Mouse (Mus musculus) stomach, postnatal 0 days (tissue): Measurements from ENCODE around the gene Midn. TPM values are rescaled to one million over a fixed set of nuclear protein-coding genes. Genes with fewer than 3 reads are reported as not detected.
A peak's percentile ranks its signal among the peaks of the same experiment; 100 is the strongest.

Experiments
- ATAC-seq: fragments of 200-750 bp; cut with Nextera tagmentation; 2 replicates; pipeline ENCODE4 v1.8.0; 2017; ENCODE audit not compliant: low FRiP score, low TSS enrichment
- DNase-seq: peaks from one replicate; pipeline ENCODE4 v3.0.0-alpha.2; 2016; ENCODE audit warnings: low spot score
- H3K27ac ChIP-seq: fragments of 300-500 bp; sonication (generic); replicated peaks from 2 replicates; pipeline ENCODE4 v1.5.1; 2014; ENCODE audit warnings: mild to moderate bottlenecking, control low read depth
- H3K27me3 ChIP-seq: fragments of 300-500 bp; sonication (generic); 2 replicates; pipeline ENCODE4 v1.6.1; 2014; ENCODE audit warnings: low read length; ENCODE audit not compliant: control insufficient read depth, insufficient read depth
- H3K36me3 ChIP-seq: fragments of 300-500 bp; sonication (generic); 2 replicates; pipeline ENCODE4 v1.6.1; 2014; ENCODE audit warnings: low read length, mixed read lengths; ENCODE audit not compliant: control insufficient read depth, insufficient read depth
- H3K4me1 ChIP-seq: fragments of 300-500 bp; sonication (generic); replicated peaks from 2 replicates; pipeline ENCODE4 v1.6.1; 2014; ENCODE audit warnings: antibody characterized with exemption; ENCODE audit not compliant: control insufficient read depth, insufficient read depth
- H3K4me2 ChIP-seq: fragments of 300-500 bp; sonication (generic); replicated peaks from 2 replicates; pipeline ENCODE4 v1.6.1; 2014; ENCODE audit warnings: low read depth, mild to moderate bottlenecking, control low read depth, moderate library complexity
- H3K4me3 ChIP-seq: fragments of 300-500 bp; sonication (generic); 2 replicates; pipeline ENCODE4 v1.5.1; 2014; ENCODE audit warnings: low read depth, low read length, control low read depth
- H3K9ac ChIP-seq: fragments of 300-500 bp; sonication (generic); 2 replicates; pipeline ENCODE4 v1.6.1; 2014; ENCODE audit warnings: mild to moderate bottlenecking, low read length, control low read depth, mixed read lengths
- H3K9me3 ChIP-seq: fragments of 300-500 bp; sonication (generic); 2 replicates; pipeline ENCODE4 v1.6.1; 2016; ENCODE audit warnings: low read length; ENCODE audit not compliant: control insufficient read depth
- CTCF ChIP-seq: IDR thresholded peaks from 2 replicates; pipeline ENCODE4 v1.5.1; 2016; ENCODE audit warnings: antibody characterized with exemption, low read depth, mild to moderate bottlenecking, moderate library complexity
- EP300 ChIP-seq: optimal IDR thresholded peaks from 2 replicates; pipeline ENCODE3; 2016; ENCODE audit warnings: antibody characterized with exemption
- WGBS: fragments of 180-500 bp; shearing (Covaris S2); extraction: QIAGEN DNeasy Blood & Tissue Kit; methylation state at CpG from one replicate; pipeline ENCODE4 v1.1.7; 2014; 5-methylcytosine and 5-hydroxymethylcytosine counted together
- polyA plus RNA-seq: library from polyadenylated mRNA; unstranded; fragments of >200 nt; fragmentation: Nextera tagmentation; extraction: Ambion mirVana; gene quantifications from 2 replicates; pipeline ENCODE4 v1.2.1, GENCODE M21; 2015

Midn gene
- polyA plus RNA-seq, 1 experiment from 2014 or later, result 9.6 TPM

- Histone ChIP-seq H3K4me3 (no peak overlapping the region), H3K4me2 (no peak overlapping the region), H3K9ac (no peak overlapping the region), H3K9me3 (no peaks in the 10 kb centered on the region), H3K4me1 (0 out of 2 replicates have a peak, but pooled peaks cover 5% of the 10 kb centered on the region), H3K27ac (0 out of 2 replicates have a peak overlapping the region, but pooled peaks have one; percentile 40), H3K36me3 (peaks cover 24% of the 10 kb centered on the region), H3K27me3 (no peaks in the 10 kb centered on the region)
- no peak for ATAC-seq
- TF ChIP-seq CTCF (no peak), EP300 (no peak)
- WGBS, result 79% methylated on average over 15 of the region's 15 CpGs
- DNase-seq, result no peak
Measured at GRCm38 (mm10) chr10:80171252-80171651, 23.2 kb downstream of the Midn start.

- H3K27me3 ChIP-seq, result no peaks in the 10 kb centered on the region
- peak overlapping the region; percentile 55; the same call in 1 of the 2 replicates for H3K4me3 ChIP-seq
- peak overlapping the region; percentile 95 for H3K27ac ChIP-seq
- peak overlapping the region; percentile 56 for H3K4me2 ChIP-seq
- H3K4me1 ChIP-seq, result 0 out of 2 replicates have a peak, but pooled peaks cover 5% of the 10 kb centered on the region
- WGBS, result 80% methylated on average over 45 of the region's 45 CpGs
- no peak for TF ChIP-seq EP300
- TF ChIP-seq CTCF, result no peak
- H3K36me3 ChIP-seq, result peaks cover 24% of the 10 kb centered on the region
- no peak for DNase-seq
- ATAC-seq, result no peak
- peak overlapping the region; percentile 60; the same call in 1 of the 2 replicates for H3K9ac ChIP-seq
- H3K9me3 ChIP-seq, result no peaks in the 10 kb centered on the region
Measured at GRCm38 (mm10) chr10:80171760-80172526, 23.9 kb downstream of the Midn start.

DNA sequence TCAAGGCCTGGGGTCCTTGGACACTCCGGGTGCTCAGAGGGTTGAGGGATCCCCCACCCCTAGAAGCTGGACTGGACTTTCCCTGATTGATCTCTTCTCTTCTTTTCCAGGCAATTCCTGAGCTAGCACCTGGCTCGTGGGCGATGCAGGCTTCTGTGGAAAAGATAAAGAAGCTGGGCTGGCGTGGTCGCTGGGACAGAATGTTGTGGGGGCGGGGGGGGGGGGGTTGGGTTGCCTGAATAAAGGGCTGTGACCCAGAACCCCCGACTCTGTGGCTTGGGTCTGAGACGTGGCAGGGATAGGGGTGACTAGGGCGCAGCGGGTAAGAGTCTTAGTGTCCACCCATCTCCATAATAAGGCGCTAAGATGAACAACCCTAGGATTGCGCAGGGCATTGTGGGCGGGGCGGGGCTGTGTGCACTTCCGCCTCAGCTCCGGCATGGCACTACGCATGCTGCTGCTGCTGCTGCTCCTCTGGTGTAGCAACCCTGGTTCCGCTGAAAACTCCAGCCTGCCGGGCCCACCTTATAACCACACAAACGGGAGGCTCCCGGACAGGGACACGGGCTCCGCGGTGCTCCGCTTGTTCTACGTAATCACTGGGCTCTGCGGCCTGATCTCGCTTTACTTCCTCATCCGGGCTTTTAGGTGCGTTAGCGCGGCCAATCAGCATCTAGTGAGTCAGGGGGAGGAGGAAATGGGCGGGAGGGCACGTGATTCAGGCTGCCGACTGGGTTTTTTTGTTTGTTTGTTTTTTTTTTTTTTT lies 24.6 kb downstream of the Midn start, which contains the start of gene 1600002K03Rik:
TSS of gene 1600002K03Rik (plus strand) at position 418 of the 766 bp plus-strand sequence.
- Histone ChIP-seq H3K4me3 (peak within 1 kb of the TSS; percentile 55), H3K9ac (peak within 1 kb of the TSS; percentile 60), H3K27ac (peak within 1 kb of the TSS; percentile 95), H3K4me2 (peak within 1 kb of the TSS; percentile 56), H3K4me1 (0 out of 2 replicates have a peak, but pooled peaks cover 5% of the 10 kb centered on the region), H3K27me3 (no peaks in the 10 kb centered on the region), H3K9me3 (no peaks in the 10 kb centered on the region), H3K36me3 (peaks cover 24% of the 10 kb centered on the region)
- peak; percentile 18 for TF ChIP-seq EP300
- no peak for TF ChIP-seq CTCF
- DNase-seq, result peak; percentile 91
- WGBS, result 7% methylated on average over 35 of the region's 35 CpGs
- ATAC-seq, result peak; percentile 77

DNA sequence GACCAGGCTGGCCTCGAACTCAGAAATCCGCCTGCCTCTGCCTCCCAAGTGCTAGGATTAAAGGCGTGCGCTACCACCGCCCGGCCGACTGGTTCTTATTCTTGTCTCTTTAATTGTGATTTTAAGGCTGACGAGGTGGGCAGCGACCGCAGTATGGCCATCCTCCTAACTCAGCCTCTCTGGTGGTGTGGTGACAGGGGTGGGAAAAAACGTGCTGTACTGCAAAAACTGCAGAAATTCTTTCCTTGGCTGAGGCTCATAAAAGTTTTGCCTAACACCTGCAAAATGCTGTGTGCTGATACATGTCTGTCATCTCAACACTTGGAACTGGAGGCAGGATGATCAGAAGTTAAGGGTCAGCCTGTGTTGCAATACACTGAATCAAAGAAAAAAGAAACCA lies 25.3 kb downstream of the Midn start:
- H3K4me1 ChIP-seq, result 0 out of 2 replicates have a peak, but pooled peaks cover 5% of the 10 kb centered on the region
- H3K4me3 ChIP-seq, result peak overlapping the region; percentile 55
- H3K9ac ChIP-seq, result no peak overlapping the region; the same call in 1 of the 2 replicates
- H3K9me3 ChIP-seq, result no peaks in the 10 kb centered on the region
- peaks cover 24% of the 10 kb centered on the region for H3K36me3 ChIP-seq
- peak overlapping the region; percentile 56 for H3K4me2 ChIP-seq
- WGBS, result 26% methylated on average over 11 of the region's 11 CpGs
- ATAC-seq, result no peak
- DNase-seq, result no peak
- TF ChIP-seq EP300 (no peak), CTCF (no peak)
- peak overlapping the region; percentile 53; the same call in 1 of the 2 replicates for H3K27ac ChIP-seq
- no peaks in the 10 kb centered on the region for H3K27me3 ChIP-seq

- Histone ChIP-seq H3K27ac (no peak overlapping the region), H3K9ac (no peak overlapping the region), H3K9me3 (no peaks in the 10 kb centered on the region), H3K4me2 (no peak overlapping the region), H3K4me3 (no peak overlapping the region), H3K4me1 (peaks cover 2% of the 10 kb centered on the region; the same call in 1 of the 2 replicates), H3K36me3 (peaks cover 24% of the 10 kb centered on the region), H3K27me3 (no peaks in the 10 kb centered on the region)
- no peak for TF ChIP-seq EP300
- no peak for TF ChIP-seq CTCF
- no peak for ATAC-seq
- DNase-seq, result no peak
- WGBS, result 87% methylated on average over 10 of the region's 10 CpGs
Measured at GRCm38 (mm10) chr10:80173955-80174640, 26.0 kb downstream of the Midn start.
